Mouse (Mus musculus): ENCODE measurements around the gene Duxbl2.
"Not testable (repeated sequence)": the region's sequence is repeated elsewhere in the genome, so short reads cannot be mapped to it uniquely, and the experiment has no call there.

GRCm38 (mm10) chr14:26076620-26077390 lies 41.3 kb upstream of the Duxbl2 start:
- TF ChIP-seq CTCF (IDR thresholded peaks at IDR 0.05; ENCODE audit: control insufficient read depth, insufficient read depth, insufficient replicate concordance, low read depth, low read length); POLR2A (IDR thresholded peaks at IDR 0.05; ENCODE audit: control insufficient read depth, low read depth, low read length): not testable (repeated sequence)

All from testis, adult 2 months (tissue).